Mouse (Mus musculus): ENCODE results near the gene Ccdc84. TPM values are rescaled to one million over a fixed set of nuclear protein-coding genes. Genes with fewer than 3 reads are reported as not detected.
"Not testable (repeated sequence)": the region's sequence is repeated elsewhere in the genome, so short reads cannot be mapped to it uniquely, and the experiment has no call there.

The Ccdc84 gene
- total and polyA plus RNA-seq, 3 experiments: 18.0 to 18.7 TPM; not detected in 1

GRCm38 (mm10) chr9:44361931-44362330 lies 56.4 kb downstream of the Ccdc84 start:
- H3K27me3 ChIP-seq (ENCODE audit: control insufficient read depth in 1 of 2, insufficient read depth in 2 of 2, low read length in 2 of 2); H3K4me1 ChIP-seq (ENCODE audit: control insufficient read depth in 1 of 2, insufficient read depth in 2 of 2, low read length in 2 of 2); H3K36me3 ChIP-seq (ENCODE audit: control insufficient read depth in 1 of 2, insufficient read depth in 2 of 2, low read length in 2 of 2); H3K9me3 ChIP-seq (replicated peaks; ENCODE audit: insufficient read depth, low read length); DNase-seq (ENCODE audit: low read depth, low spot score): not testable (repeated sequence)
- H3K27ac ChIP-seq (ENCODE audit: control insufficient read depth, low read depth, low read length): peak overlapping the region; percentile 86
- H3K79me2 ChIP-seq (ENCODE audit: control insufficient read depth, insufficient read depth, low read length, poor library complexity): peaks cover 12% of the 10 kb centered on the region
- H3K4me3 ChIP-seq (ENCODE audit: control insufficient read depth in 1 of 2, insufficient read depth in 1 of 2, low read depth in 2 of 2, low read length in 2 of 2): peak overlapping the region; percentile 11 to 37; a peak in 2 of 4 replicates
- H3K9ac ChIP-seq (ENCODE audit: control insufficient read depth, low read depth, low read length, poor library complexity, severe bottlenecking): peak overlapping the region; percentile 51
- TF ChIP-seq SMC3 (IDR thresholded peaks at IDR 0.05; ENCODE audit: low read depth, low read length): 0 out of 2 replicates have a peak, but pooled peaks have one; percentile 2
- 0 out of 2 replicates have a peak, but pooled peaks have one; percentile 5 for TF ChIP-seq MYC (IDR thresholded peaks at IDR 0.05; ENCODE audit: low read depth, low read length)

- peaks cover 0 to 2% of the 10 kb centered on the region in 2 experiments; a peak in 1 of 4 replicates for H3K4me1 ChIP-seq (ENCODE audit: control insufficient read depth in 1 of 2, insufficient read depth in 2 of 2, low read length in 2 of 2)
- no peaks in the 10 kb centered on the region for H3K27me3 ChIP-seq (ENCODE audit: control insufficient read depth in 1 of 2, insufficient read depth in 2 of 2, low read length in 2 of 2)
- peak within 1 kb of the TSS; percentile 86 for H3K27ac ChIP-seq (ENCODE audit: control insufficient read depth, low read depth, low read length)
- DNase-seq (ENCODE audit: low read depth, low spot score): peak; percentile 99
- TF ChIP-seq TCF12 (IDR thresholded peaks at IDR 0.05; ENCODE audit: low read depth, low read length): peak; percentile 35; the same call in 1 of the 2 replicates
- no peak for TF ChIP-seq MYB (IDR thresholded peaks at IDR 0.05; ENCODE audit: low read depth, low read length)
- peak; percentile 98 to 99 for TF ChIP-seq USF2 (IDR thresholded peaks at IDR 0.05; ENCODE audit: borderline replicate concordance in 1 of 2, insufficient read depth in 1 of 2, low read depth in 1 of 2, low read length in 2 of 2)
- no peak for TF ChIP-seq RCOR1 (IDR thresholded peaks at IDR 0.05; ENCODE audit: low read depth, low read length)
- 0 out of 2 replicates have a peak, but pooled peaks have one; percentile 65 for TF ChIP-seq POLR2AphosphoS5 (IDR thresholded peaks at IDR 0.05; ENCODE audit: borderline replicate concordance, low read depth, low read length)
- peak; percentile 99 for TF ChIP-seq SIN3A (IDR thresholded peaks at IDR 0.05; ENCODE audit: low read length)
- TF ChIP-seq MXI1 (IDR thresholded peaks at IDR 0.05; ENCODE audit: low read depth, low read length): peak; percentile 90
- peak; percentile 85; the same call in 1 of the 2 replicates for TF ChIP-seq BHLHE40 (IDR thresholded peaks at IDR 0.05; ENCODE audit: borderline replicate concordance, low read depth, low read length)
- TF ChIP-seq POLR2A (IDR thresholded peaks at IDR 0.05; ENCODE audit: control insufficient read depth in 1 of 2, insufficient read depth in 1 of 2, low read depth in 1 of 2, low read length in 2 of 2, poor library complexity in 1 of 2): peak; percentile 59 to 95
- TF ChIP-seq POLR2AphosphoS2 (IDR thresholded peaks at IDR 0.05; ENCODE audit: low read length): peak; percentile 73; the same call in 1 of the 2 replicates
- peak; percentile 94 for TF ChIP-seq MAX (IDR thresholded peaks at IDR 0.05; ENCODE audit: low read length)
- peak; percentile 93 for TF ChIP-seq MAZ (IDR thresholded peaks at IDR 0.05; ENCODE audit: low read depth, low read length)
- TF ChIP-seq ELF1 (IDR thresholded peaks at IDR 0.05; ENCODE audit: low read depth, low read length): peak; percentile 87
- peak; percentile 74; the same call in 1 of the 2 replicates for TF ChIP-seq MYC (IDR thresholded peaks at IDR 0.05; ENCODE audit: low read depth, low read length)
- TF ChIP-seq ETS1 (IDR thresholded peaks at IDR 0.05; ENCODE audit: low read depth, low read length): peak; percentile 70; the same call in 1 of the 2 replicates
- peak; percentile 83; the same call in 1 of the 2 replicates for TF ChIP-seq ZMIZ1 (IDR thresholded peaks at IDR 0.05; ENCODE audit: low read depth, low read length)
- no peak for TF ChIP-seq CHD2 (IDR thresholded peaks at IDR 0.05; ENCODE audit: low read length)
- TF ChIP-seq GABPA (IDR thresholded peaks at IDR 0.05; ENCODE audit: low read depth, low read length): no peak
- TF ChIP-seq ZC3H11A (IDR thresholded peaks at IDR 0.05; ENCODE audit: low read depth, low read length): no peak
- TF ChIP-seq USF1 (IDR thresholded peaks at IDR 0.05; ENCODE audit: low read depth, low read length): peak; percentile 99
- peak; percentile 83 for TF ChIP-seq TBP (IDR thresholded peaks at IDR 0.05; ENCODE audit: low read depth, low read length)
- TF ChIP-seq NELFE (IDR thresholded peaks at IDR 0.05; ENCODE audit: low read depth, low read length): peak; percentile 83
- TF ChIP-seq HCFC1 (IDR thresholded peaks at IDR 0.05; ENCODE audit: low read depth, low read length): peak; percentile 91
- TF ChIP-seq NRF1 (IDR thresholded peaks at IDR 0.05; ENCODE audit: insufficient read depth, low read depth, low read length, poor library complexity, severe bottlenecking): peak; percentile 94
- peaks cover 0 to 5% of the 10 kb centered on the region in 2 experiments; a peak in 2 of 4 replicates for H3K36me3 ChIP-seq (ENCODE audit: control insufficient read depth in 1 of 2, insufficient read depth in 2 of 2, low read length in 2 of 2)
- H3K9ac ChIP-seq (ENCODE audit: control insufficient read depth, low read depth, low read length, poor library complexity, severe bottlenecking): peak within 1 kb of the TSS; percentile 78
- peaks cover 12% of the 10 kb centered on the region for H3K79me2 ChIP-seq (ENCODE audit: control insufficient read depth, insufficient read depth, low read length, poor library complexity)
- peak within 1 kb of the TSS; percentile 77 to 82 for H3K4me3 ChIP-seq (ENCODE audit: control insufficient read depth in 1 of 2, insufficient read depth in 1 of 2, low read depth in 2 of 2, low read length in 2 of 2)
- no peaks in the 10 kb centered on the region for H3K9me3 ChIP-seq (replicated peaks; ENCODE audit: insufficient read depth, low read length)
Observed at GRCm38 (mm10) chr9:44361190-44361917, 57.0 kb downstream of the Ccdc84 start, which contains the start of gene Vps11. Gene Vps11, minus strand, starts transcription at chr9:44361670.
